Mouse (Mus musculus): ENCODE results near the gene Net1. TPM values are rescaled to one million over a fixed set of nuclear protein-coding genes. Genes with fewer than 3 reads are reported as not detected.

Gene Net1
- polyA plus RNA-seq, 1 experiment from 2014 or later: 10.2 TPM

Small RNA genes within 50 kb of the gene (microRNA-seq; reads per million reads assigned to microRNA genes)
- not detected for gene Gm22460

Other genes with a start within 250 kb of the Net1 start
- gene Calml3, start 113.9 kb downstream of the Net1 start, polyA plus RNA-seq (2014; fragmentation: Nextera tagmentation; extraction: Ambion mirVana): not detected in 2 replicates
- not detected in 2 replicates for gene Calm4, start 80.5 kb downstream of the Net1 start, polyA plus RNA-seq (2014; fragmentation: Nextera tagmentation; extraction: Ambion mirVana)
- gene Calm5, start 64.0 kb downstream of the Net1 start, polyA plus RNA-seq (2014; fragmentation: Nextera tagmentation; extraction: Ambion mirVana): not detected in 2 replicates
- not detected in 2 replicates for gene Tubal3, start 54 bp upstream of the Net1 start, polyA plus RNA-seq (2014; fragmentation: Nextera tagmentation; extraction: Ambion mirVana)
- 0.13 TPM in 1 of 2 replicates, not detected in the other for gene Ucn3, start 27.1 kb upstream of the Net1 start, polyA plus RNA-seq (2014; fragmentation: Nextera tagmentation; extraction: Ambion mirVana)
- 0.55 and 0.95 TPM in 2 replicates for gene Akr1c14, start 130.8 kb upstream of the Net1 start, polyA plus RNA-seq (2014; fragmentation: Nextera tagmentation; extraction: Ambion mirVana)
- gene Akr1c18, start 232.4 kb upstream of the Net1 start, polyA plus RNA-seq (2014; fragmentation: Nextera tagmentation; extraction: Ambion mirVana): not detected in 2 replicates